Mouse (Mus musculus): ENCODE results near the gene Glcci1. TPM values are rescaled to one million over a fixed set of nuclear protein-coding genes. Genes with fewer than 3 reads are reported as not detected.

Glcci1 gene
- total RNA-seq, 1 experiment = 0.94 TPM

GRCm38 (mm10) chr6:8630531-8630930, 121.1 kb downstream of the Glcci1 start:
- H3K9me3 ChIP-seq (ENCODE audit: control insufficient read depth, insufficient read depth, low read depth, low read length) = no peaks in the 10 kb centered on the region
- no peak overlapping the region for H3K9ac ChIP-seq (ENCODE audit: insufficient read depth, low read depth, low read length, poor library complexity, severe bottlenecking)
- no peaks in the 10 kb centered on the region for H3K36me3 ChIP-seq (ENCODE audit: control insufficient read depth, insufficient read depth, low read length, poor library complexity, severe bottlenecking)
- no peak overlapping the region for H3K27ac ChIP-seq (ENCODE audit: insufficient read depth, low read depth, low read length, poor library complexity, severe bottlenecking)
- H3K4me1 ChIP-seq (ENCODE audit: control insufficient read depth in 2 of 2, insufficient read depth in 2 of 2, low read length in 2 of 2, poor library complexity in 1 of 2) = no peaks in the 10 kb centered on the region
- H3K4me3 ChIP-seq (ENCODE audit: insufficient read depth in 1 of 2, low read depth in 1 of 2, low read length in 2 of 2, poor library complexity in 1 of 2, severe bottlenecking in 1 of 2) = no peak overlapping the region
- TF ChIP-seq ZC3H11A (IDR thresholded peaks at IDR 0.05; ENCODE audit: borderline replicate concordance, low read depth, low read length) = no peak
- TF ChIP-seq ZNF384 (IDR thresholded peaks at IDR 0.05; ENCODE audit: low read depth, low read length) = no peak
- TF ChIP-seq MAFK (IDR thresholded peaks at IDR 0.05; ENCODE audit: insufficient read depth, low read depth, low read length) = no peak
- no peak for TF ChIP-seq CHD2 (IDR thresholded peaks at IDR 0.05; ENCODE audit: low read depth, low read length)
- no peak for TF ChIP-seq HCFC1 (IDR thresholded peaks at IDR 0.05; ENCODE audit: borderline replicate concordance, insufficient read depth, low read length)
- in situ Hi-C loops (cut with MboI; ENCODE audit: low sequenced_read_pairs in 2 of 2, unreplicated experiment in 2 of 2) = no loop called here
- no peak for DNase-seq (ENCODE audit: low read depth, low spot score)

GRCm38 (mm10) chr6:8631362-8631761, 122.0 kb downstream of the Glcci1 start:
- TF ChIP-seq MAFK (IDR thresholded peaks at IDR 0.05; ENCODE audit: insufficient read depth, low read depth, low read length) (no peak), HCFC1 (IDR thresholded peaks at IDR 0.05; ENCODE audit: borderline replicate concordance, insufficient read depth, low read length) (no peak), ZNF384 (IDR thresholded peaks at IDR 0.05; ENCODE audit: low read depth, low read length) (no peak), ZC3H11A (IDR thresholded peaks at IDR 0.05; ENCODE audit: borderline replicate concordance, low read depth, low read length) (no peak), CHD2 (IDR thresholded peaks at IDR 0.05; ENCODE audit: low read depth, low read length) (no peak)
- in situ Hi-C loops (cut with MboI; ENCODE audit: low sequenced_read_pairs in 2 of 2, unreplicated experiment in 2 of 2) = no loop called here

GRCm38 (mm10) chr6:8631986-8632632, 122.7 kb downstream of the Glcci1 start:
- H3K4me1 ChIP-seq (ENCODE audit: control insufficient read depth in 2 of 2, insufficient read depth in 2 of 2, low read length in 2 of 2, poor library complexity in 1 of 2) = no peaks in the 10 kb centered on the region
- H3K27ac ChIP-seq (ENCODE audit: insufficient read depth, low read depth, low read length, poor library complexity, severe bottlenecking) = no peak overlapping the region
- DNase-seq (ENCODE audit: low read depth, low spot score) = no peak
- no peak overlapping the region for H3K4me3 ChIP-seq (ENCODE audit: insufficient read depth in 1 of 2, low read depth in 1 of 2, low read length in 2 of 2, poor library complexity in 1 of 2, severe bottlenecking in 1 of 2)
- no peaks in the 10 kb centered on the region for H3K36me3 ChIP-seq (ENCODE audit: control insufficient read depth, insufficient read depth, low read length, poor library complexity, severe bottlenecking)
- H3K9ac ChIP-seq (ENCODE audit: insufficient read depth, low read depth, low read length, poor library complexity, severe bottlenecking) = no peak overlapping the region
- no peaks in the 10 kb centered on the region for H3K9me3 ChIP-seq (ENCODE audit: control insufficient read depth, insufficient read depth, low read depth, low read length)
- in situ Hi-C loops (cut with MboI; ENCODE audit: low sequenced_read_pairs in 2 of 2, unreplicated experiment in 2 of 2) = no loop called here
- TF ChIP-seq ZC3H11A (IDR thresholded peaks at IDR 0.05; ENCODE audit: borderline replicate concordance, low read depth, low read length) (no peak), MAFK (IDR thresholded peaks at IDR 0.05; ENCODE audit: insufficient read depth, low read depth, low read length) (no peak), ZNF384 (IDR thresholded peaks at IDR 0.05; ENCODE audit: low read depth, low read length) (no peak), HCFC1 (IDR thresholded peaks at IDR 0.05; ENCODE audit: borderline replicate concordance, insufficient read depth, low read length) (no peak), CHD2 (IDR thresholded peaks at IDR 0.05; ENCODE audit: low read depth, low read length) (no peak)

More at GRCm38 (mm10) chr6:8631362-8631761, 122.0 kb downstream of the Glcci1 start:
- DNase-seq (ENCODE audit: low read depth, low spot score) = no peak
- no peak overlapping the region for H3K9ac ChIP-seq (ENCODE audit: insufficient read depth, low read depth, low read length, poor library complexity, severe bottlenecking)
- no peaks in the 10 kb centered on the region for H3K36me3 ChIP-seq (ENCODE audit: control insufficient read depth, insufficient read depth, low read length, poor library complexity, severe bottlenecking)
- no peak overlapping the region for H3K27ac ChIP-seq (ENCODE audit: insufficient read depth, low read depth, low read length, poor library complexity, severe bottlenecking)
- no peak overlapping the region for H3K4me3 ChIP-seq (ENCODE audit: insufficient read depth in 1 of 2, low read depth in 1 of 2, low read length in 2 of 2, poor library complexity in 1 of 2, severe bottlenecking in 1 of 2)
- no peaks in the 10 kb centered on the region for H3K4me1 ChIP-seq (ENCODE audit: control insufficient read depth in 2 of 2, insufficient read depth in 2 of 2, low read length in 2 of 2, poor library complexity in 1 of 2)
- no peaks in the 10 kb centered on the region for H3K9me3 ChIP-seq (ENCODE audit: control insufficient read depth, insufficient read depth, low read depth, low read length)

- no peak for TF ChIP-seq HCFC1 (IDR thresholded peaks at IDR 0.05; ENCODE audit: borderline replicate concordance, insufficient read depth, low read length)
- no peak for TF ChIP-seq MAFK (IDR thresholded peaks at IDR 0.05; ENCODE audit: insufficient read depth, low read depth, low read length)
- TF ChIP-seq CHD2 (IDR thresholded peaks at IDR 0.05; ENCODE audit: low read depth, low read length) = no peak
- TF ChIP-seq ZC3H11A (IDR thresholded peaks at IDR 0.05; ENCODE audit: borderline replicate concordance, low read depth, low read length) = no peak
- no peak for TF ChIP-seq ZNF384 (IDR thresholded peaks at IDR 0.05; ENCODE audit: low read depth, low read length)
- no peak overlapping the region for H3K4me3 ChIP-seq (ENCODE audit: insufficient read depth in 1 of 2, low read depth in 1 of 2, low read length in 2 of 2, poor library complexity in 1 of 2, severe bottlenecking in 1 of 2)
- H3K4me1 ChIP-seq (ENCODE audit: control insufficient read depth in 2 of 2, insufficient read depth in 2 of 2, low read length in 2 of 2, poor library complexity in 1 of 2) = no peaks in the 10 kb centered on the region
- H3K27ac ChIP-seq (ENCODE audit: insufficient read depth, low read depth, low read length, poor library complexity, severe bottlenecking) = no peak overlapping the region
- H3K9ac ChIP-seq (ENCODE audit: insufficient read depth, low read depth, low read length, poor library complexity, severe bottlenecking) = no peak overlapping the region
- in situ Hi-C loops (cut with MboI; ENCODE audit: low sequenced_read_pairs in 2 of 2, unreplicated experiment in 2 of 2) = no loop called here
- H3K9me3 ChIP-seq (ENCODE audit: control insufficient read depth, insufficient read depth, low read depth, low read length) = no peaks in the 10 kb centered on the region
- DNase-seq (ENCODE audit: low read depth, low spot score) = no peak
- H3K36me3 ChIP-seq (ENCODE audit: control insufficient read depth, insufficient read depth, low read length, poor library complexity, severe bottlenecking) = no peaks in the 10 kb centered on the region
Observed at GRCm38 (mm10) chr6:8632701-8633100, 123.3 kb downstream of the Glcci1 start.
